Mouse (Mus musculus) ES-CJ7 (cell line): ENCODE measurements around the gene A830018L16Rik.

Source experiments
- DNase-seq: peaks from one replicate; pipeline ENCODE4 v3.0.0; 2011; ENCODE audit warnings: low read depth, low spot score

A830018L16Rik gene

DNA sequence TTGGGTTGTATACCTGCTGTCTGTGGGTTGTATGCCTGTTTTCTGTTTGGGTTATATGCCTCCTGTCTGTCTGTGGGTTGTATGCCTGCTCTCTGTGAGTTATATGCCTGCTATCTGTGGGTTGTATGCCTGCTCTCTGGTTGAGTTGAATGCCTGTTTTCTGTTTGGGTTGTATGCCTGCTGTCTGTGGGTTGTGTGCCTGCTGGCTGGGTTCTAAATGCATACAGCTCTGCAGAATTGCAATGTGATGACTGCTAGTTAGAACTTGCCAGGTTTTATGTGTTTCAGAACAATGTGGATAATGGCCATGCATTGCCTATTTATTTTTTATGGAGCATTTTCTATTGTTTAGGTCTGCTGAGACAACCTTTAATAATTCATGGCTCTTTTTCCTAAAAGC, 236.2 kb downstream of the A830018L16Rik start:
- DNase-seq = no peak

DNA sequence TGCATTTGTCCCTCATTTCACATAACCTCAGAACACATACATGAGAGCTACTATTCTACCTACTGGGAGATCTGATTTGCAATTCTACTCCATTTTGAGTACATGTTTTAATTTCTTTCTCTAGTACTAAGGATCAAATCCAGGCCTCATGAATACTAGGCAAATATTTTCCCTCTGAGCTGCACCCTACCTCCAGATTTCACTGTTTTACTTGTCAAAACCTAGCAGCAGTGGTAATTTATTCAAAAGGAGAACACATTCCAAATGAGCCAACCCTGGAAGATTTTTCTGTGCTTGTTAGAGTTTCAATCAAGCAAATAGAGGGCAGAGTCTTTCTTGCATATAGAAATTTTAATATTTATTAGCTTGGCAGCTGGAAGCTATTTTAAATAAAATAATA, 238.9 kb downstream of the A830018L16Rik start:
- no peak for DNase-seq

DNA sequence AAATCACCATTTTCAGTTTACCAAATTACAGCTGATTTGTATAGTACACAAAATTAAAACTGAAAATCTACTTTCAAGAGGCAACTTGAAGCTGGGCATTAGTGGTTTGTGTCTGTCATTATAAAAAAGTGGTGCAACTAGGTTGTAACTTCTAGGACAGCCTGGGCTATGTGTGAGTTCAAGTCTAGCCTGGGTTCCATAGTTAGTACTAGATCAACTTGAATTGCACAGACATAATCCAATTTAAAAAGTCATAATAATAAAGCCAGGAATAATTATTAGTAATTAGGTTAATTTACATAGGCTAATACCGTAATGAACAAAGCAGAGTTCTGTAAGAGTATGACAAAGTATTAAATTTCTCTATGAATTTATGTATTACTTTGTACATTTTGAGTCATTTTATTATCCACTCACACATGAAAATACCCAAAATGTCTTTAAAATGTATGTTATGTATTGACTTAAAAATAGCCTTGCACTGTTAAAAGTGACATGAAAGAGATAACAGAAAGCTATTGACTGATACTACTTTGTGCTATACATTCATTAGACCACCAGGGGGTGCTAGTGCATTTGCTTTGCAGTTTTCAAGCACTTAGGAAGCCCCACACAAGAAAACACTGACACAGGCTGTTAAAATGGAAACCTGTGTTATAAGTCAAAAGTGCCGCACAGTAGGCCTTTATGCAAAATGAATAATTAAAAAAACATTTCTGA, 243.6 kb downstream of the A830018L16Rik start:
- peak; percentile 91 for DNase-seq

DNA sequence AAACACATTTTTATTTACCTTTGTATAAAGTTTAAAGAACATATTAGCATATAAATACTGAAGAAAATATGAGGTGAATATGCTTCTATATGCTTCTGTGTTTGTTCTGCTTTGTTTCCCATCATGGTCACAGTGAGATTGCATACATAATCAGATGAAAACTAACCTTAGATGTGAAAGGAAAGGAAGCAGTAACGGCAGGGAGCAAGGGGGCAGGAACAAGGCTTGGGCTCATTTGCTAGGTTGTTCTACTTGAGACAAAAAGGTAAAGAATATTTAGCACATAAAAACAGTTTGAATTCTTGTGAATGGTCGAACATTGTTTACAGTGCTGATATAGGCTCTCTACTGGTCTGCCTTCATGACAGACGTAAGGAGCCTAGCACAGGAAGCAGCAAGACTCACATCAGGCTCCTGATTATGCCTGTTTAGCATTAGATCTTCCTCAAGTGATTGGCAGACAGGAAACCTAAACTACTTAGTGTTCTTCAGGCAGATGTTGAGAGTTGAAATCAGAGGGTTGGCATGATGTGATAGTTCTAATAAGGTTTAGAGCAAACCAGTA, 244.2 kb downstream of the A830018L16Rik start:
- no peak for DNase-seq

DNA sequence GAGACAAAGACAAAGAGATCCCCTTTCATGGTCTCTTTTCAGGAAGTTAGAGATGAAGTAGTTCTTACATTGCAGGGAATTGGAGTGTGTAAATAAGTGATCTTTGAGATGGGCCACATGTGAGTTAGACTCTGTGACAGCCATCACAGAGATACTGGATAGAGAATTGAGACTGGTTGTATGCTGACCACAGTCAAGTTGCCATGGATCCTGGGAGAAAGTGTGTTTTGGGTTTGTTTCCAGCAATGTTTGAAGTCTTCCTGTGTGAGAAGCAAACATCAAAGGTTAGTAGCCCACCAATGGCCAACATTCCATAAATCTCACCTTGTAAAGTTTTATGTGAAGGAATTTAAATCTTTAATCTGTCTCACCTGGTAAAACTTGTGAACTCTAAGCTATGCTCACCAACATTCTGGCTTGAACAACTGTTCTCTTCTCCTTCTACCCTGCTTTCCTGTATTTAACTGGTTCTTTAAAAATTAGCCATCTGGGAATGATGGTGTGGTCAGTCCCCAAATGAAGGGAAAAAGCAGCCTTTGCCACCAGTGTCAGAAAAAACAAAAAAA, 330.9 kb downstream of the A830018L16Rik start:
- no peak for DNase-seq

DNA sequence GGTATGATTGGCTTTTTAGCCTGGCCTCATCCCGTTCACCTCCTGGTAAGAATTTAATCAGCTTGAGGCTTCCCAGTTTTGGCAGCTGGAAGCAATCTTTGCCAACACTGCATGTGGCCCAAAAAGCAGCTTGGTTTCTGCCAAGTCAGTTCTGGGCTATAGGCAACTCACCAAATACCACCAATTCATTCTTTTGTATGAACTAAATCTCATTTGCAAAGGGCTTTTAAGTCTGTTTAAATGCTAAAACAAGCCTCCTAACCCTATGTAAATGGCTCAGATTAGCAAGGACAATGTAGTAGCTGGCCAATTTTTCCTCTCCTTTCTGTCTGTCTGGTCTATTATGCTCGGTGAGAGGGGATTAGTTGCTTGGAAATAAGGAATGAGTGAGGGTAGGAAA, 334.5 kb downstream of the A830018L16Rik start:
- peak; percentile 76 for DNase-seq

GRCm38 (mm10) chr1:11750065-11750464, 336.2 kb downstream of the A830018L16Rik start:
- DNase-seq = no peak

- no peak for DNase-seq
Measured at GRCm38 (mm10) chr1:11750607-11751006, 336.7 kb downstream of the A830018L16Rik start.

- no peak for DNase-seq
Measured at GRCm38 (mm10) chr1:11751996-11752395, 338.1 kb downstream of the A830018L16Rik start.

DNA sequence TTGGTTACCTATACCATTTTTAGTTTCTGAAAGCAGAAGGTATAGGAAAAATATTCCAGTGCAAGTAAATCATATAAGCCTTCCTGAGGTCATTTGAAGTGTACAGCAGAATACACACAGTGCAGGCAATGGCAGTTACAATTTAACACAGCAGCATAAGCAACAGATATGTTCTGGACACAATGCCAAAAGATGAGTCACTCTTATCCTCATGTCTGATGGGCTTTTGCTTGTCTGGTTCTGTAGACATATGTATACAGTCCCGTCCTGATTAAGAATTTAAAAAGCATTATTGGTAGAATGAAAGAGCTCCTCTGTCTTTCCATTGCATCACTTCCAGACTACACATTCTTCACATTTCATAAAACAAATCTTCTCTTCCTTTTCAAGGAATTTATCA, 374.4 kb downstream of the A830018L16Rik start:
- DNase-seq = no peak

DNA sequence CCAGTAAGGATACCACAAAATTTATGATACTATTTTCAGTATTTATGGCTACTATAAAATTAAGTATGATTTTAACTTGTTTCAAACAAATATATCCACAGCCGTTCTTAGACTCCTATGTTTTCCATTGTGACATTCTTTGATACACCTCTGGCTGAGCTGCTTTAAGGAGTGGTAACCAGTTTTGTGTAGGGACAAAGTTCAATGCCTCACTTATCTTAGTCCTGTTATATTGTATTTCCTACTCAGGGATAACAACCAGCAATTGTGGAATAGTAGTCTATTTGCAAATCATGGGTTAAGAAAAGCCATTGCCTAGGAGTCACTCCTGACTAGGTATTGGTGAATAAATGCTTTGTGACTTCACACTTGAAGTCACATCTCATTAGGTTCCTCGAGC, 378.9 kb downstream of the A830018L16Rik start:
- DNase-seq = no peak

DNA sequence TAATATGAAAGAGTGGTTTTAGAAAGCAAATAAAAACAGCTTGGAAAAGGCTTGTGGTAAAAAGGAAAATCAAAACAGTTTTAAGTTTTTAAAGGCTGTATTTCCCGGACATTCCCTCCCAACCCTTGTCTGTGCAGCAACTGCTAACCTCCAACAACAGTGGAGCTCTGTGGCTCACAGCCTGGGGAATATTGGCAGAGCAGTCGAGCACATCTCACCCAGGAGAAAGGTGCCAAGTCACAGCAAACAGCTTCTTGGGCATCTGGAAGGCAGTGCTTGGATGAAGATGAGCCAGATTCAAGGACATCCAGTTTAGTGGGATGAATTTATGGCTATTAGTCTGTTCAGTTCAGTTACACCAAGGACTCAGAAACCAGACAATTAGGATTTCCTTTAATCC, 381.8 kb downstream of the A830018L16Rik start:
- no peak for DNase-seq

- no peak for DNase-seq
Measured at GRCm38 (mm10) chr1:11872847-11873246, 458.9 kb downstream of the A830018L16Rik start.

GRCm38 (mm10) chr1:11873573-11873972, 459.7 kb downstream of the A830018L16Rik start:
- no peak for DNase-seq

DNA sequence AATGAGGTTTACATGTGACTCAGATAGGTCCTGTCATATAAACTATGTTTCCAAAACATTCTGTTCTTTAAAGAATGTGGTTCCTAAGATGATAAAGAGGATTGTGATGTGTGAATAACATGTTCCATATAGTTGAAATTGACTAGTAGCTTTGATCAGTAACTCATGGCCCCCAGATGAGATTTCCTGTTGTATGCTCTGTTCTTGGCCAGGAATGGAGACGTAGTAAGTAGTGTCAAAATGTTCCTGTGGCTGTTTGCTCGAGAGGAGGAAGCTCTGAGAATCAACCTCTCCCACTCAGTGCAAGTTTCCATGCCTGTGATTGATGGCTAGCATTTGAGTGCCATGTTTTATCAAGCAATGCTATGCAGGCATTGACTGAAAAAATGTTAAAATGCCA, 467.8 kb downstream of the A830018L16Rik start:
- DNase-seq = no peak

GRCm38 (mm10) chr1:11895715-11896114, 481.8 kb downstream of the A830018L16Rik start:
- DNase-seq = no peak

GRCm38 (mm10) chr1:11915873-11916272, 502.0 kb downstream of the A830018L16Rik start:
- DNase-seq = no peak

GRCm38 (mm10) chr1:11936984-11937383, 523.1 kb downstream of the A830018L16Rik start:
- no peak for DNase-seq

DNA sequence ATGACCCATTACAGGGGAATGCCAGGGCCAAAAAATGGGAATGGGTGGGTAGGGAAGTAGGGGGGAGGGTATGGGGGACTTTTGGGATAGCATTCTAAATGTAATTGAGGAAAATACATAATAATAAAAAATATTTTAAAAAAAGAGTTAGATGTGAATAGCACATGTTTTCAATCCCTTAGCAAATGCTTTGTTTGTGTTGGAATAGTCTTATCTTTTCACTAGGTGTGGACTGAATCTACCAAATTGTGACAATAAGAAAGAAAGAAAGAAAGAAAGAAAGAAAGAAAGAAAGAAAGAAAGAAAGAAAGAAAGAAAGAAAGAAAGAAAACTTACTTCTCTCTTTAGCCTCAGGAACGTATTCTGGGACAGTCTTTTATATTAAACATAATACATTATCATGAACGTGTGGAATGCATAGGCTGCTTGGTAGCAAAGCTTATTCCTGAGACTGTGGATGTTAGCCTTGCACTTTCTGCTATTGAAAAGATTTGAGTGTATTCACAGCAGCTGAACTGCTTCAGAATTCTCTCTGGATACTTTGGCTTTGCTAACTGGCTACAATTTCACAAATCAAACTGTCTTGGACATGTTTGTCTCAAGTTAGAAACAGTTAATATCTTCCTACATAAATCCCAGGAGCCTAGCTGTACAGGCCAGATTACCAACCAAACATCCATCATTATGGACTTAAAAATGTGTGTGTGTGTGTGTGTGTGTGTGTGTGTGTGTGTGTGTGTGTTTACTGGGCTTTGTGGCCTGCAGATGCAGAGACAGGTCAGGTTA, 545.7 kb downstream of the A830018L16Rik start:
- DNase-seq = no peak

- DNase-seq = no peak
Measured at GRCm38 (mm10) chr1:11982590-11983136, 568.8 kb downstream of the A830018L16Rik start.

- DNase-seq = no peak
Measured at GRCm38 (mm10) chr1:11990011-11990410, 576.1 kb downstream of the A830018L16Rik start.

DNA sequence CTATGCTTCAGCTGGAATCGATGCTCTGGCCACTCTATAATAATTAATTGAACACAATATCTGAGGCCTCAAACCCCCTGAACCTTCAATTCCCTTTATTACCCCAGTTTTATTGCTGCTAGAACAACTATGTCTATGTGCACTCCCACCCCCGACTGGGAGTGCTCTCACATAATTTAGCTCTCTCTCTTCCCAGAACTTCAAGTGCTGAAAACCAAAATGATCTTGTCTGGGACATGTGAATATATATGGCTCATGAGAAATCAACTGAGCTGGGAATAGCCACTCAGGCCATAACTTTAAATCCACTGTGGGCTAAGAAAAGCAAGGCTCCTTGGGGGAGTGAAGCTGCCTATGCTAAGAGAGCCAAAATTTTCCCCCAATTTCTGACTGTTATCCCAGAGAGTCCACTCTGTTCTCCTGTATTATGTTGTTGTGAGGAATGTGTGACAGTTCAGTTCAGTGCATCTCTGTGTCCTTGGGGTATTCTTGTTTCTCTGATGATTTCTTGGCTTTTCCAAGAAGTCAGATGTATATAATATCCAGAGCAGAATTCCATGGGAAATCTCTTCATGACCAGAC, 582.5 kb downstream of the A830018L16Rik start:
- no peak for DNase-seq
